Mouse (Mus musculus) spleen, postnatal 36 days (tissue): Measurements from ENCODE around the gene Ttbk1.

Source experiments
- DNase-seq, 2 experiments: peaks; one replicate each; pipeline ENCODE4 v3.0.0; 2022; ENCODE audit warnings: low spot score in 2 of 2, mixed read lengths in 1 of 2

The Ttbk1 gene

DNA sequence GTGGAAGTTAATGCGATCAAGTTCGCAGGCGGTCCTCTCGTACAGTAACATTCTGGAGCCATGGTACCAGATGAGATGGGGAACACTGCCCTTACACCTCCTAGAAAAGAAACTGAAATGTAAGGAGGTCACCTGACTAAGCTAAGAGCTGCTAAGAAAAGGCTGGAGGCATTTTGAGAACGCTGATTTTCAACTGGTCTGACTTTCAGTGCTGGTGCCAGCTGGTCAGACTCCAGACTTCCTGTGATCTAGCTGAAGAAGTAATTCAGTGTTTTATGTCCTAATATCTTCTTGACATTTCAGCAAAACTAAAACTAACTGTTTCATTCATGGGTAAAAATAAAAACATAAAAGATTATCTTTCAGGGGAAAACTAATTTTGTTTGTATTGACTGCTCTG lies 68.8 kb downstream of the Ttbk1 start:
- DNase-seq, result no peak

DNA sequence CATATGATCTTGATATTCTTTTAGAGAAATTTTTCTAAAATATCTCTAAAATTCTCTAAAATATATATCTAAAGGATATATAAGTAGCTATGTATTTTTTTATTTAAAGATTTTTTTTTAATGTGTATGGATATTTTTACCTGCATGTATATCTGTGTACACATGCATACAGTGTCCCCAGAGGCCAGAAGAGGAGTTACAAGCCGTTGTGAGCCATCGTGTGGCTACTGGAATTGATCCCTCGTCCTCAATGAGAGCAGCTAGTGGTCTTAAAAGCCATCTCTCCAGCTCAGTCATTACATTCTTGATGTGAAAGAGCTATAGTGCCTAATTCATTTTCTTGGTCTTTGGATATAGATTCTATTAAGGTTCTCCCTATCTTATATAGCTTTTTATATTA lies 79.0 kb downstream of the Ttbk1 start:
- DNase-seq, result no peak

DNA sequence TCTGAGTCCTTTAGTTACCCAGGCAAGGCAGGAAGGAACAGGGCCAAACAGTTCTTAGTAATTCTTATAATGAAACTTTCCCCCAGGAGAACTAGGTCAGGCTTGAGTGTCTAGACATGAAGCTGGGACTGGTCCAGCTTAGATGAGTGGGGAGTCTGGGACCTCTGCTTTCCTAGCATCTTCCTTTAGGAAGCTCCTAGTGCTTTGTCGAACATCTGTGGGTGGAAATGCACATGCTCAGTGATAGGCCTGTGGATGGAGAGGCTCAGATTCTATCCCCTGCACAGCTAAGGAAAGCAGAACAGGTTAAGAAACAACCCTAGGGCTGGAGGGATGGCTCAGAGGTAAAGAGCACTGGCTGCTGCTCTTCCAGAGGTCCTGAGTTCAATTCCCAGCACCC lies 92.8 kb downstream of the Ttbk1 start:
- DNase-seq, result no peak

DNA sequence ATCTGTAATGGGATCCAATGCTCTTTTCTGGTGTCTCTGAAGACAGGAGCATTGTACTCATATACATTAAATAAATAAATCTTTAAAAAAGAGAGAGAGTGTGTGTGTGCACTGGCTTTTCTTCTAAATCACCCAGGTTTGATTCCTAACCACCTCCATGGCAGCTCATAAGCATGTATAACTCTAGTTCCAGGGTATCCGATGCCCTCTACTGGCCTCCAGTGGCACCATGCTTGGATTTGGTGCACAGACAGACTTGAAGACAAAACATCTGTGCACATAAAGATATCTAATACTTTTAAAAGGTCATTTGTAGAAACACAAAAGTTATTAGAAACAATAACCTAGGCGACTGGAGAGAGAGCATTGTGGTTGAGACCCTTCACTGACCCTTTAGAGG lies 94.5 kb downstream of the Ttbk1 start:
- DNase-seq, result peak; percentile 39 to 43
